Mouse (Mus musculus) heart, embryonic 12.5 days (tissue): ENCODE measurements around the gene Spry2. TPM values are rescaled to one million over a fixed set of nuclear protein-coding genes. Genes with fewer than 3 reads are reported as not detected.

Experiments used
- ATAC-seq: fragments of 200-750 bp; cut with Nextera tagmentation; 2 replicates; pipeline ENCODE4 v1.8.0; 2017; ENCODE audit warnings: moderate TSS enrichment, moderate library complexity; ENCODE audit not compliant: insufficient number of reproducible peaks, low FRiP score
- H3K27ac ChIP-seq: fragments of 300-500 bp; sonication (generic); 2 replicates; pipeline ENCODE4 v1.5.1; 2016; ENCODE audit warnings: mild to moderate bottlenecking, moderate library complexity; ENCODE audit not compliant: poor library complexity, severe bottlenecking
- H3K27me3 ChIP-seq: fragments of 300-500 bp; sonication (generic); replicated peaks from 2 replicates; pipeline ENCODE4 v1.6.1; 2016; ENCODE audit warnings: mild to moderate bottlenecking, moderate library complexity
- H3K36me3 ChIP-seq: fragments of 300-500 bp; sonication (generic); 2 replicates; pipeline ENCODE4 v1.6.1; 2016; ENCODE audit warnings: mild to moderate bottlenecking, moderate library complexity
- H3K4me1 ChIP-seq: fragments of 300-500 bp; sonication (generic); replicated peaks from 2 replicates; pipeline ENCODE4 v1.6.1; 2016; ENCODE audit warnings: mild to moderate bottlenecking
- H3K4me2 ChIP-seq: fragments of 300-500 bp; sonication (generic); 2 replicates; pipeline ENCODE4 v1.6.1; 2016; ENCODE audit warnings: mild to moderate bottlenecking, moderate library complexity
- H3K4me3 ChIP-seq: fragments of 300-500 bp; sonication (generic); 2 replicates; pipeline ENCODE4 v1.5.1; 2016; ENCODE audit warnings: mild to moderate bottlenecking
- H3K9ac ChIP-seq: fragments of 300-500 bp; sonication (generic); 2 replicates; pipeline ENCODE4 v1.6.1; 2016; ENCODE audit warnings: mild to moderate bottlenecking, moderate library complexity
- H3K9me3 ChIP-seq: fragments of 300-500 bp; sonication (generic); replicated peaks from 2 replicates; pipeline ENCODE4 v1.6.1; 2016; ENCODE audit warnings: mild to moderate bottlenecking, moderate library complexity
- WGBS: fragments of 180-500 bp; shearing (Covaris S2); methylation state at CpG from one replicate; pipeline ENCODE4 v1.1.7; 2016; 5-methylcytosine and 5-hydroxymethylcytosine counted together
- polyA plus RNA-seq: library from polyadenylated mRNA; unstranded; fragments of >200 nt; fragmentation: Nextera tagmentation; extraction: Ambion mirVana; gene quantifications from 2 replicates; pipeline ENCODE4 v1.2.1, GENCODE M21; 2016

Gene Spry2
- polyA plus RNA-seq, 1 experiment from 2014 or later, result 61.1 TPM

- Histone ChIP-seq H3K4me3 (no peak overlapping the region), H3K4me1 (peaks cover 25% of the 10 kb centered on the region), H3K27ac (no peak overlapping the region), H3K4me2 (no peak overlapping the region), H3K9me3 (no peaks in the 10 kb centered on the region), H3K9ac (no peak overlapping the region), H3K27me3 (no peaks in the 10 kb centered on the region), H3K36me3 (peaks cover 20% of the 10 kb centered on the region)
- WGBS, result 33% methylated on average over 5 of the region's 5 CpGs
- no peak for ATAC-seq
These were observed 5.9 kb downstream of the Spry2 start for GRCm38 (mm10) chr14:105890516-105891231.

GRCm38 (mm10) chr14:105886643-105887374, 9.8 kb downstream of the Spry2 start:
- no peak overlapping the region for H3K4me3 ChIP-seq
- no peaks in the 10 kb centered on the region for H3K9me3 ChIP-seq
- H3K4me1 ChIP-seq, result peaks cover 22% of the 10 kb centered on the region
- no peak overlapping the region for H3K9ac ChIP-seq
- no peaks in the 10 kb centered on the region for H3K27me3 ChIP-seq
- peaks cover 9% of the 10 kb centered on the region for H3K36me3 ChIP-seq
- WGBS, result 81% methylated on average over 9 of the region's 9 CpGs
- ATAC-seq, result no peak
- no peak overlapping the region for H3K27ac ChIP-seq
- no peak overlapping the region for H3K4me2 ChIP-seq

DNA sequence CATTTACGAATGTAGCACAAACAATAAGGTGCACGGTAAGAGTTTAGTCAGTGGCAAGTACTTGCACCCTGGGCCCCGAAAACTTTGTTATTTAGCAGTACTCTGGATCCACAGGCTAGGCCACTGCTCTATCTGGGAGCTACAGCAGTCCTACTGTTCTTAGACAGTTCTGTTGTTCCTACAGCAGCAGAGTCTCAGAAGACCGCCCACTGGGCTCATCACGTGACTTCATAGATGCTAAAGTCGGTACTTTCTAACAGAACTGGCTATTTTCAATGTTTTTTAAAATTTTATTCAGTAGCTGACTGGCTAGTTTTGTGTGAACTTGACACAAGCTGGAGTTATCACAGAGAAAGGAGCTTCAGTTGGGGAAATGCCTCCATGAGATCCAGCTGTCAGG, 11.4 kb downstream of the Spry2 start:
- Histone ChIP-seq H3K36me3 (peaks cover 6% of the 10 kb centered on the region), H3K9me3 (no peaks in the 10 kb centered on the region), H3K4me2 (no peak overlapping the region), H3K4me1 (peaks cover 8% of the 10 kb centered on the region; the same call in 1 of the 2 replicates), H3K27me3 (no peaks in the 10 kb centered on the region), H3K9ac (no peak overlapping the region), H3K4me3 (no peak overlapping the region), H3K27ac (no peak overlapping the region)
- no peak for ATAC-seq
- 54% methylated on average over 6 of the region's 6 CpGs for WGBS

GRCm38 (mm10) chr14:105883215-105883614, 13.4 kb downstream of the Spry2 start:
- 84% methylated on average over 6 of the region's 6 CpGs for WGBS
- no peak for ATAC-seq
- Histone ChIP-seq H3K4me3 (no peak overlapping the region), H3K4me2 (no peak overlapping the region), H3K27me3 (no peaks in the 10 kb centered on the region), H3K4me1 (peaks cover 7% of the 10 kb centered on the region; the same call in 1 of the 2 replicates), H3K36me3 (no peaks in the 10 kb centered on the region; the same call in 1 of the 2 replicates), H3K9me3 (no peaks in the 10 kb centered on the region), H3K9ac (no peak overlapping the region), H3K27ac (no peak overlapping the region)

- 81% methylated on average over 10 of the region's 10 CpGs for WGBS
- ATAC-seq, result no peak
- Histone ChIP-seq H3K36me3 (no peaks in the 10 kb centered on the region), H3K4me2 (no peak overlapping the region), H3K4me1 (no peaks in the 10 kb centered on the region), H3K27me3 (no peaks in the 10 kb centered on the region), H3K27ac (no peak overlapping the region), H3K4me3 (no peak overlapping the region), H3K9me3 (no peaks in the 10 kb centered on the region), H3K9ac (no peak overlapping the region)
These were observed 18.3 kb downstream of the Spry2 start for GRCm38 (mm10) chr14:105878359-105878758.

- Histone ChIP-seq H3K9me3 (no peaks in the 10 kb centered on the region), H3K4me2 (no peak overlapping the region), H3K36me3 (no peaks in the 10 kb centered on the region), H3K4me1 (peaks cover 4% of the 10 kb centered on the region; the same call in 1 of the 2 replicates), H3K27me3 (no peaks in the 10 kb centered on the region), H3K9ac (no peak overlapping the region), H3K4me3 (no peak overlapping the region), H3K27ac (no peak overlapping the region)
- ATAC-seq, result no peak
- WGBS, result 89% methylated on average over 7 of the region's 7 CpGs
These were observed 20.2 kb downstream of the Spry2 start for GRCm38 (mm10) chr14:105876375-105876774.

GRCm38 (mm10) chr14:105870370-105870936, 26.2 kb downstream of the Spry2 start:
- no peak for ATAC-seq
- no peak overlapping the region for H3K4me2 ChIP-seq
- no peaks in the 10 kb centered on the region for H3K36me3 ChIP-seq
- H3K9me3 ChIP-seq, result 0 out of 2 replicates have a peak, but pooled peaks cover 3% of the 10 kb centered on the region
- no peak overlapping the region for H3K9ac ChIP-seq
- WGBS, result 73% methylated on average over 14 of the region's 14 CpGs
- peaks cover 4% of the 10 kb centered on the region; the same call in 1 of the 2 replicates for H3K4me1 ChIP-seq
- H3K4me3 ChIP-seq, result no peak overlapping the region
- H3K27ac ChIP-seq, result no peak overlapping the region
- no peaks in the 10 kb centered on the region for H3K27me3 ChIP-seq

DNA sequence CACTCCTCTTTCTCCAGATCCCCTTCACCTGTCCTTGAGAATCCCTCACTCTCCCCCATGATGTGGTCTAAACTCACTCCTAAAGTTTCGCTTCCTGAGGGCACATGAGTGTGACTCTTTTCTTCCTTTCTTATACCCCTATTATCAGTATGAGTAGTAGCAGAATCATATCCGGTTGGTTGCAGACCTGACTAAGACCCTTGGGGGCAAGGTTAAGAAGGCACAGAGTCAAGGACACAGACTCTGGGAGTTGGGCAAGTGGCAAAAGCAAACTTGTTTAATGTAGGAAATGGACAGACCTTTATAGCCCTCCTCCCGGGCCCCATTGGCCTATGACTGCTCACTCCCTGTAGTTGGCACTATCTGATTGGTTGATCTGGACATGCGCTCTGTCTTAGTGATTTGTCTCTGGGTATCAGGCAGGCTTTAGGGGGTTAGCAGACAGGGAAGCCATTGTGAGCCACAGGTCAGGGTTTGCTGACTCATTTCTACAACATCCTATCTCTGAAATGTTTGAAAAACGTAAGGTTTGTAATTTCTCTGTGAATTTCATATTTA, 31.2 kb downstream of the Spry2 start:
- Histone ChIP-seq H3K27ac (no peak overlapping the region), H3K9me3 (0 out of 2 replicates have a peak, but pooled peaks cover 6% of the 10 kb centered on the region), H3K27me3 (no peaks in the 10 kb centered on the region), H3K4me3 (no peak overlapping the region), H3K36me3 (no peaks in the 10 kb centered on the region), H3K9ac (no peak overlapping the region), H3K4me1 (0 out of 2 replicates have a peak, but pooled peaks cover 5% of the 10 kb centered on the region), H3K4me2 (no peak overlapping the region)
- ATAC-seq, result no peak
- WGBS, result 84% methylated on average over 5 of the region's 5 CpGs

DNA sequence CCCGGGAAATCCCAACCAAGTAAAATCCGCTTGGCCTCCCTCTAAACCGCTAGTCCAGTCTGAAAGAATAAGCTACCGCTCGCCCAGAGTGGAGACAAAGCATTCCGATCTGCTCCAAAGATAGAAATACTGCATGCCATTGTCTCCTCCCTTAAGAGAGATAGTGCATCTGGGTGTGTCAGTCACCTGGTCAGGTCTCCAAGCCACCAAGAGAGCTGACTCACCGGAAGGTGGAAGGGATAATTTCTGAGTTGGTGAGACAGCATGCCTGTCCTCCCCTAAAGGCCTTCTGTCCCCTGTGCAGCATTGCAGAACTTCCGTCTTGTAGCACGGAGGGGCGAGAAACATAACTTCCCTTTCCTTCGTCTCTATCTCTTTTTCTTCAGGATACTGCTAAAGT, 34.4 kb downstream of the Spry2 start:
- Histone ChIP-seq H3K36me3 (no peaks in the 10 kb centered on the region), H3K4me3 (no peak overlapping the region), H3K9me3 (0 out of 2 replicates have a peak, but pooled peaks cover 6% of the 10 kb centered on the region), H3K9ac (no peak overlapping the region), H3K27me3 (no peaks in the 10 kb centered on the region), H3K4me2 (no peak overlapping the region), H3K27ac (no peak overlapping the region), H3K4me1 (0 out of 2 replicates have a peak, but pooled peaks cover 8% of the 10 kb centered on the region)
- 48% methylated on average over 11 of the region's 11 CpGs for WGBS
- no peak for ATAC-seq

GRCm38 (mm10) chr14:105860920-105861319, 35.7 kb downstream of the Spry2 start:
- Histone ChIP-seq H3K4me1 (0 out of 2 replicates have a peak, but pooled peaks cover 8% of the 10 kb centered on the region), H3K4me3 (no peak overlapping the region), H3K4me2 (no peak overlapping the region), H3K27me3 (no peaks in the 10 kb centered on the region), H3K9ac (no peak overlapping the region), H3K36me3 (no peaks in the 10 kb centered on the region), H3K9me3 (0 out of 2 replicates have a peak, but pooled peaks cover 4% of the 10 kb centered on the region), H3K27ac (no peak overlapping the region)
- ATAC-seq, result no peak
- WGBS, result 39% methylated on average over 6 of the region's 6 CpGs

DNA sequence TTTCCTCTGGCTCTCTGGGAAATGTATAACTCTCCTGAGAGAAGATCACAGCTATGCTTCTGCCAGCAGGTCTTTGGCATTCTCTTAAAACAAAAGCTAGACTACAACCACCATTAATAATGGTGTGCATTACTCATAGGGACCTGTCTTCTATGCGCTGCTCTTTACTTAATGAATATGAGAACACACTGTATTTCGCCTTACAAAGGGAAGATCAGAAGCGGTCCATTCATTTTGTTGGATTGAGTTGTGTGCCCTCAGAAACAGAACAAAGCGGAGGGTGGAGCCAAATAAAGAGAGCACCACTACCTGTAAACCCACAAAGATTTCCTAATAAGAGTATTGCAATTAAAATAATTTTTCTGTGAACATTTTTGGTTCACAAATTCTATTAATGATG, 36.3 kb downstream of the Spry2 start:
- Histone ChIP-seq H3K4me1 (0 out of 2 replicates have a peak, but pooled peaks cover 8% of the 10 kb centered on the region), H3K4me2 (no peak overlapping the region), H3K9me3 (0 out of 2 replicates have a peak, but pooled peaks cover 4% of the 10 kb centered on the region), H3K27ac (no peak overlapping the region), H3K36me3 (no peaks in the 10 kb centered on the region), H3K4me3 (no peak overlapping the region), H3K9ac (no peak overlapping the region), H3K27me3 (no peaks in the 10 kb centered on the region)
- 81% methylated on average over 4 of the region's 4 CpGs for WGBS
- no peak for ATAC-seq
